Mouse (Mus musculus) adrenal gland, postnatal 4 days (tissue): ENCODE data around the gene Mrgpra6. TPM values are rescaled to one million over a fixed set of nuclear protein-coding genes. Genes with fewer than 3 reads are reported as not detected.

Source experiments
- DNase-seq, 2 experiments: peaks; one replicate each; pipeline ENCODE4 v3.0.0; 2021 to 2022; ENCODE audit warnings: low spot score in 2 of 2, mixed read lengths in 2 of 2
- long read RNA-seq, 2 experiments: library from polyadenylated mRNA; stranded (forward); transcript quantifications; one replicate each; pipeline ENCODE4 v2.0.0; 2021
- total RNA-seq, 2 experiments: library from RNA; stranded (reverse); gene quantifications; 2 replicates each; pipeline ENCODE4 v1.2.3; 2021

The Mrgpra6 gene
- total RNA-seq, result not detected
- long read RNA-seq, experiment 1, result 0 reads
- long read RNA-seq, experiment 2, result 0 reads

DNA sequence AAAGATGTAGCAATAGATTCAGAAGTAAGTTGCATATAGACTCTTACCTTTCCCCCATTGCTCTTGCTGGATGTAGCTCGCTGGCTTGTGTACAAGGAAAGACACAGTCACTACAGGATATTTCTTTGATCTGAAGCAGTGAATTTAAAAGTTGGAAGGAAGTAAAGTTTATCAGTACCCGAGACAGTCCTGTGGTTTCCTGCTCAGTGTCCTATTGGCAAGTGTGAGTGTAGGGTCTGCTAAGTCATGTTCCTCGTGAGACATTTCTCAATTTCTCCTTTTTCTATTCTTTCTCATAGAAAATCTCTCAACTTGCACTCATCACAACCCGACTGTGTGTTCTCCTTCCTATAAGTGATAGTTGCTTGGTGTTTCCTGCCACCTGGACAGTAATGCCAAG, at the start of gene Mrgpra6:
TSS of gene Mrgpra6 (minus strand) at position 91 of the 400 bp plus-strand sequence.
- no peak for DNase-seq

DNA sequence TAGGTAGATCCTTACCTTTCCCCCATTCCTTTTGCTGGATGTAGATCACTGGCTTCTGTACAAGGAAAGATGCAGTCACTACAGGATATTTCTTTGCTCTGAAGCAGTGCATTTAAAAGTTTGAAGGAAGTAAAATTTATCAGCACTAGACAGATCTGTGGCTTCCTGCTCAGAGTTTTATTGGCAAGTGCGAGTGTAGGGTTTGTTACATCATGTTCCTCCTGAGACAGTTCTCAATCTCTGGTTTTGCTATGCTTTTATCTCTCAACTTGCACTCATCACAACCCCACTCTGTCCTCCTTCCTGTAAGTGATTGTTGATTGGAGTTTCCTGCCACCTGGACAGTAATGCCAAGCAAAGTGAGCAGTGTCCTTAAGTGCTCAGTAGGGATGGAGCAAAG, 48.0 kb upstream of the Mrgpra6 start, which contains the start of gene Mrgpra9:
TSS of gene Mrgpra9 (minus strand) at position 79 of the 400 bp plus-strand sequence.
- no peak for DNase-seq

DNA sequence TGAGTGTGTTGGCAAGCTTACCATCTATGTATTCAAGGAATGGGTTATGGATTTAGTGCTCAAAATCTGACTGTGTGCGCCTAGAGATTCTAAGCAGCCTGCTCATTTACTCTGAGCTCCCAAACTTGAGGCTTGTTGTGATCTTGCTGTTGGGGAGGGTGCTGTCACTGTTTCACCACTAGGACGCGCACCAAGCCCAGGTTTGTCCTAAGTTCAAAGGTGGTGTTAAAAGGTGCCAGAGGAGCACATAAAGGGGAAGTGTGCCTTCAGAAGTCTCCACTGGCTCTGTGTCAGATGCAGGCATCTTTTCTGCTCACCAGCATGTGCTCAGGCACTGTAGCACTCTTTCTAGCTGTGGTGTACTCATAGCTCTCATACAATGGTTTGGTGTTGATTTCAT, 39.9 kb upstream of the Mrgpra6 start:
- no peak for DNase-seq

GRCm38 (mm10) chr7:47195271-47195670, 9.4 kb downstream of the Mrgpra6 start:
- no peak for DNase-seq

- DNase-seq, result no peak
Measured at GRCm38 (mm10) chr7:47170814-47171213, 33.9 kb downstream of the Mrgpra6 start.

DNA sequence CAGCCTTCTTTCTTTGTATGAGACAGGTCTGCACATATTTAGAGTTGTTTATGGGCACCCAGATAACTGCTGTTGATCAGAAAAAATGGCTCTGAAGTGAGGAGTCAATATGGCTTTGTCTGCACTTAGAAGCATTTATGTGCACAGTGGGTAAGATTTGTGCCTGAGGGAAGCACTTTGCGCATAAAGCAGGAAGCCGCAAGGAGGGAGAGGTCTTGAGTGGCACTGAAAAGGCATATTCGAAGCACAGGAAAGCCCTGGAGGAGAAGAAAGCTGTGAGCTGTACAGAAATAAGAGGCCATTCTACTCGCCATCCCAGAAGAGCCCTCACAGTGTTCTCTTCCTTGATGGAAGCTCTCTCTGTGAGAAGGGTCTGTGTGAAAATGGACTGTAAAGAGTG, 39.7 kb downstream of the Mrgpra6 start:
- DNase-seq, result no peak

- DNase-seq, result no peak
Measured at GRCm38 (mm10) chr7:47163203-47163602, 41.5 kb downstream of the Mrgpra6 start.

GRCm38 (mm10) chr7:47158451-47158850, 46.3 kb downstream of the Mrgpra6 start:
- DNase-seq, result no peak

GRCm38 (mm10) chr7:47157743-47158142, 47.0 kb downstream of the Mrgpra6 start:
- no peak for DNase-seq

- DNase-seq, result no peak
Measured at GRCm38 (mm10) chr7:47155849-47156248, 48.9 kb downstream of the Mrgpra6 start.

GRCm38 (mm10) chr7:47155396-47155795, 49.3 kb downstream of the Mrgpra6 start:
- no peak for DNase-seq

DNA sequence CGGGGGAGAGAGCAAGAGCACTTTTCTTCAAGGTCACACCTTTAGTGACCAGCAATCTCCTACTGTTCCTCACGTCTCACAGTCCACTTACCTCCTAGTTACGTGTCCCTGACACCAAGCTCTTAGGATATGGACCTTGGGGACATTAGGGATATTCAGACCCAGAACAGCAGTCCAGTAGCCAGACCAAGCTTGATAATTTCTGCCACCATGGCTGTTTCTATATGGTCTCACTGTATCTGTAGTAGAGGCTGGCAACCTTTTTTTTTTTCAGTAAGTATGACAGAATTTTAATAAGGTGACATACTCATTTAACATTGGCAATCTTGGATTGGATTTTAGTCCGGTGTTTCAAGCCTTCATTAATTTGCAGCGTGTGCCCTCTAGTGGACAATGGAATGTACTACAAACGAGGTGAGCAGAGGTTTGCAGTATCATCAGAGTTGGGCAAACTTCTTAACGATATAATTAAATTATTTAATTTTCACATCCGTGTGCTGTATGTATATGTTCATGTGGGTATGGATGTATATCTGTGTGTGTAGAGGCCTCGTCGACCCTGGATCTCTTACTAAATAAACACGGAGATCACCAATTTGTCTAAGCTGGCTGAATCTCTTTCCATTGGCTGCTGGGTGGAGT, 54.2 kb downstream of the Mrgpra6 start:
- DNase-seq, result no peak

DNA sequence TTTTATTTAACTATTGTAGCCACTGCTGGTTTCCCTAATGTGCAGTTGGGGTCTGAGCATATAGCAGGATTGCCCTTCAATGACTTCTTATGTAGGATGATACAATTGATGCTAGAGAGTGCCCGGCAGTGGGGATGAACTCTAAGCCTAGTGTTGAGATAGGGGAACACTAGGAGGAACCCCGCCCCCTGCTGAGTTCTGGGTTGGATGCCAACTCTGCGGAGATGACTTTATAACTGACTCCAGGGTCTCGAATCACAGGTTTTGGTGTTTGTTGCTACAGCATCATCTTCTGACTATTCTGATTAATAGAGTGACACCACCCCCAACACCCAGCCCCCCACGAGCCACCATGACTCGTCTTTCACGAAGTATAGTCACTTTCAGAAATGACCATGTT, 56.4 kb downstream of the Mrgpra6 start:
- no peak for DNase-seq

DNA sequence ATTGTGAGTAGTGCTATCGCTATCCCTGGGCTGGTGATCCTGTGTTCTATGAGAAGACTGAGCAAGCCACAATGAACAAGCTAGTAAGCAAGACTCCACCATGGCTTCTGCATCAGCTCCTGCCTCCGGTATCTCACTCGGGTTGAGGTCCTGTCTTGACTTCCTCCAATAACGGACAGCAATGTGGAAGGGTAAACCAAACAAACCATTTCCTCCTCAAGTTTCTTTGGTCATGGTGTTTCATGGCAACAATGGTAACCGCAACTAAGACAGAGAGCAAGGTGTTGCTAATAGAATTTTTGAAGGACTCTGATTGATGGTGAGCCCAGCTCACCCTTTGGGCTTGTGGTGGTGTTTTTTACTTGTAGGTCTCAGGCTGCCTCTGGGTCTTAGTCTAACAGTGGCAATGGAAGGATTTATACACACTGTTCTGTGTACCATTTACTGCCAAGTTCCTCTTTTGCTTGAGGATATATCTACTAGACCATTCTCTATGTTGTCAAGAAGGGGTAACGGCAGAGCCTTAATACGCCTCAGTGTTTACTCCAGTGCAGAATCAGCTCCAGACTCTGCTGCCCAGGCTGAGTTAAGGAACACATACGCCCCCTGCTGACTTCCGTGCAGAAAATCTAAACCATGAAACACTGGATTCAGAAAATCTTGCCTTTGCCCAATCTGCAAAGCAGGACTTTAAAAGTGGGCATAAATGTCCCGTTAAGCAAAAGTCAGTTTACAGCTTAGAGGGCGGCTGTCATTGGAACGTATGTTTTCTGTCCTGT, 58.5 kb downstream of the Mrgpra6 start:
- no peak for DNase-seq

DNA sequence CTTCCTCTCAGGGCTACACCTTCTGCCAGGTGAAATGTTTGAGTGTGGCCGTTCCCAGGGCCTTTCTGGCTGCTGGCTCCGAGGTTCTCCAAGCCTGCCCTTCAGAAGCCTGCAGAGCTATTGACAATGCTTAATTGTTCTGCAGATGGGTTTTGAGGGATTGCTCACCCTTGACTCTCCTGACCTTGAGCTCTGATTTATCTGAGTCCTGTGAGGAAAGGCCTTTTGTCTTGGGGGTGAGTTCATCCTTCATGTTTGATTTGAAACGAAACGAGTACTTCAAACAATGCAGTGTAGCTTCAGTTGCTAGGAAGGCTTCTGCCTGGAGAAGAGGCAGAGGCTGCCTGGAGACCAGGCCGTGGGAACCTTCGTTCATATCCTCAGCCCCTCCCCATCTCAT, 60.4 kb downstream of the Mrgpra6 start:
- DNase-seq, result no peak

DNA sequence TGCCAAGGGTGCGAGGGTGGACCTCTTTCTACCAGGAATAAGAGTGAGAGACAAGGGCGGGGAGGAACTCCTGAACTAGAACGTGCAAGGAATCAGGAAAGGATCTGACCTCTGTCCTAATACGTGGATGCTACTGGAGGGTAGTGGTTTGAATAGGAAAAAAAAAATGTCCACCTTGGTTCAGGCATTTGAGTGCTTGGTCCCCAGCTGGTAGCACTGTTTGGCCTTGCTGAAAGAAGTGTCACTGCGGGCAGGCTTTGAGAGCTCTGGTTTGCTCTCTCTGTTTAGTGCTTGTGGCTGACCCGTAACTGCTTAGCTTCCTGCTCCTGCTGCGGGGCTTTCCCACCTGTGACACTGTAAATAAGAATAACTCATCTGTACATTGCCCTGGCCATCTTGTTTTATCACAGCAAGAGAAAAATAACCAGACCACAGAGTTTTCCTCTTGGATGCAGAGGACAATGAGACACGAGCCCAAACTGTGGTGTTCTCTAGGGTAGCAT, 64.8 kb downstream of the Mrgpra6 start:
- no peak for DNase-seq

Other genes with a start within 250 kb of the Mrgpra6 start
- gene Uevld, start 246.4 kb downstream of the Mrgpra6 start, total RNA-seq, result 10 to 100 TPM; 22.9 to 23.6 TPM
- not detected for gene Gm9999, start 221.3 kb downstream of the Mrgpra6 start, total RNA-seq
- gene Spty2d1, start 196.5 kb downstream of the Mrgpra6 start, total RNA-seq, result 10 to 100 TPM; 16.6 to 18.2 TPM
- 10 to 100 TPM; 35.2 to 42.8 TPM for gene Tmem86a, start 154.3 kb downstream of the Mrgpra6 start, total RNA-seq
- gene Ptpn5, start 71.2 kb downstream of the Mrgpra6 start, total RNA-seq, result 1 to 10 TPM; 2.0 to 2.1 TPM
- not detected for gene Mrgpra9, start 47.9 kb upstream of the Mrgpra6 start, total RNA-seq
- not detected for gene Mrgpra1, start 149.3 kb upstream of the Mrgpra6 start, total RNA-seq
- gene Mrgpra2a, start 247.2 kb upstream of the Mrgpra6 start, total RNA-seq, result under 1 TPM in 1 of 2 experiments, not detected in 1; 0.31 TPM